Mouse (Mus musculus) ES-E14 (cell line): ENCODE results near the gene D930020B18Rik. TPM values are rescaled to one million over a fixed set of nuclear protein-coding genes. Genes with fewer than 3 reads are reported as not detected.

Source experiments
- DNase-seq: peaks from one replicate; pipeline ENCODE4 v3.0.0-alpha.2; 2013; ENCODE audit warnings: low read depth, low spot score
- H3K27ac ChIP-seq: 2 replicates; pipeline ENCODE4 v1.5.1; 2012; ENCODE audit warnings: low read depth, mild to moderate bottlenecking, low read length, moderate library complexity, mixed read lengths; ENCODE audit not compliant: poor library complexity, insufficient read depth, severe bottlenecking
- H3K36me3 ChIP-seq: 2 replicates; pipeline ENCODE4 v1.6.1; 2012; ENCODE audit warnings: mild to moderate bottlenecking, low read length, moderate library complexity, mixed read lengths; ENCODE audit not compliant: control insufficient read depth, poor library complexity, insufficient read depth, severe bottlenecking
- H3K4me1 ChIP-seq, 2 experiments: fragments of 150-350 bp in 1 of 2; sonication (generic) in 1 of 2; 2 replicates each; pipeline ENCODE4 v1.6.1; 2012; ENCODE audit warnings: low read length in 2 of 2, mild to moderate bottlenecking in 1 of 2, mixed read lengths in 1 of 2; ENCODE audit not compliant: control insufficient read depth in 2 of 2, insufficient read depth in 2 of 2, poor library complexity in 1 of 2
- H3K4me3 ChIP-seq, 2 experiments: fragments of 150-350 bp in 1 of 2; sonication (generic) in 1 of 2; 2 replicates each; pipeline ENCODE4 v1.5.1; 2012; ENCODE audit warnings: low read length in 2 of 2, low read depth in 1 of 2, mild to moderate bottlenecking in 1 of 2, mixed read lengths in 1 of 2; ENCODE audit not compliant: insufficient read depth in 1 of 2, poor library complexity in 1 of 2, severe bottlenecking in 1 of 2
- H3K9ac ChIP-seq: 2 replicates; pipeline ENCODE4 v1.6.1; 2012; ENCODE audit warnings: low read depth, mild to moderate bottlenecking, low read length, mixed read lengths; ENCODE audit not compliant: poor library complexity, insufficient read depth, severe bottlenecking
- H3K9me3 ChIP-seq: fragments of 150-350 bp; sonication (generic); 2 replicates; pipeline ENCODE4 v1.6.1; 2012; ENCODE audit warnings: low read depth, mild to moderate bottlenecking, low read length; ENCODE audit not compliant: control insufficient read depth, insufficient read depth
- CHD2 ChIP-seq: IDR thresholded peaks from 2 replicates; pipeline ENCODE4 v1.6.1; 2014; ENCODE audit warnings: mild to moderate bottlenecking, low read depth, low read length, inconsistent platforms
- MAFK ChIP-seq: IDR thresholded peaks from 2 replicates; pipeline ENCODE4 v1.6.1; 2014; ENCODE audit warnings: mild to moderate bottlenecking, low read depth, low read length, inconsistent platforms; ENCODE audit not compliant: insufficient read depth
- ZC3H11A ChIP-seq: IDR thresholded peaks from 2 replicates; pipeline ENCODE4 v1.6.1; 2012; ENCODE audit warnings: low read depth, mild to moderate bottlenecking, inconsistent platforms, low read length, borderline replicate concordance
- ZNF384 ChIP-seq: IDR thresholded peaks from 2 replicates; pipeline ENCODE4 v1.6.1; 2012; ENCODE audit warnings: low read depth, low read length, inconsistent platforms
- in situ Hi-C, 2 experiments: fragments of 600-800 bp; cut with MboI; formaldehyde crosslinking; loops; one replicate each; pipeline ENCODE4 v1.15.1; 2025; ENCODE audit warnings: low sequenced_read_pairs in 2 of 2, inconsistent platforms in 1 of 2; ENCODE audit not compliant: unreplicated experiment in 2 of 2
- total RNA-seq: library from RNA; depleted of rRNA; stranded (reverse); fragments of 300-350 nt; gene quantifications from 2 replicates; pipeline ENCODE4 v1.2.3, GENCODE M21; 2012; rRNA removed

Gene D930020B18Rik
- total RNA-seq, 1 experiment, result 0.13 TPM

DNA sequence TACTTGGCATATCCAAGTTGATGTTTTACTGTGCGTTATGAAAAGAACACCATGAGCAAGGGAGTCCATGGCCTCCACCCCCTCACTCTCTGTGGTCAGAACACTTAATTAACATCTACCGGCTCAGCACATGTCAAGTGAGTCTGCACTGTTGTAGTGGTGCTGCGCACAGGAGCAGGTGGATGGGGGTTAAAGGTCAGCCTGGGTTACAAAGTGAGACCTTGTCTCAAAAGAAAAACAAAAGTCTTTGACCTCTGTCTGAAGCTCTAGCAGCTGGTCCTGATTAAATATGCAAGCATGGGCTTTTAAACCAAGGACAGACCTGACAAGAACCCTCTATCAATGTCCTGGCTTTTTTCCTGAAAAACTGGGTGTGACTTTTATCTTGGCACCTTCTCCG is 100.9 kb downstream of the D930020B18Rik start:
- Histone ChIP-seq H3K36me3 (peaks cover 11% of the 10 kb centered on the region; the same call in 1 of the 2 replicates), H3K27ac (no peak overlapping the region), H3K9me3 (no peaks in the 10 kb centered on the region), H3K9ac (no peak overlapping the region), H3K4me1 (peaks cover 6 to 8% of the 10 kb centered on the region in 2 experiments; a peak in 2 of 4 replicates), H3K4me3 (0 out of 4 replicates have a peak overlapping the region, but pooled peaks of 1 of the 2 experiments have one; percentile 3)
- DNase-seq, result no peak
- in situ Hi-C loops, result no loop called here
- no peak for TF ChIP-seq ZNF384
- peak; percentile 47; the same call in 1 of the 2 replicates for TF ChIP-seq CHD2
- 0 out of 2 replicates have a peak, but pooled peaks have one; percentile 33 for TF ChIP-seq MAFK
- TF ChIP-seq ZC3H11A, result no peak

Other genes starting within 250 kb of the D930020B18Rik start
- 11.9 and 13.1 TPM in 2 replicates for gene Rassf3, start 165.2 kb upstream of the D930020B18Rik start, total RNA-seq
- 19.7 and 25.7 TPM in 2 replicates for gene Tbk1, start 54.8 kb upstream of the D930020B18Rik start, total RNA-seq
- 128 and 129 TPM in 2 replicates for gene Xpot, start 15.3 kb upstream of the D930020B18Rik start, total RNA-seq
- 5.2 and 8.6 TPM in 2 replicates for gene BC048403, start 98.3 kb downstream of the D930020B18Rik start, total RNA-seq